Mouse (Mus musculus): ENCODE measurements at regions not wholly inside any gene's neighbourhood (a gene's known extent, or its start where the extent isn't known, plus 50 kb on each side); places are given as distances from the start of the nearest gene placed in this dataset.

DNA sequence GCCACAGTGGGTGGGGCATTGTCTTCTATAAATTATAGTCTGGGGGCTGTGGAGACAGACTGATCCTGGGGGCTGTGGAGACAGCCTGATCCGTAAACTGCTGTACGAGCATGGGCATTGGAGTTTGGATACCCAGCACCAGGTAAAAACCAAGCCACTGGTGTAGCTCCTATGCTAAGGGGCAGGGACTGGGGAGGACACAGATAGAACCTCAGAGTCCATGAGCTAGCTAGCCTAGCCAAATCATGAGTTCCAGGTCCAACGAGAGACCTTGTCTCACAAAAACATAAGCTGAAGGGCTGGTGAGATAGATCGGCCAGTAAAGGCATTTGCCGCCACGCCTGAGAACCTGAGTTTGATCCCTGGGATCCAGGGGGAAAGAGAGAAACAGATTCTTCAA, 205.8 kb upstream of the Sesn3 start:
- no peak for TF ChIP-seq POLR2A (IDR thresholded peaks at IDR 0.05; ENCODE audit: insufficient read depth, low read depth, low read length)
- TF ChIP-seq EP300 (IDR thresholded peaks at IDR 0.05; ENCODE audit: insufficient read depth, low read depth, low read length) = no peak
- TF ChIP-seq CTCF (IDR thresholded peaks at IDR 0.05) = no peak

Data from heart, adult 2 months (tissue).